Mouse (Mus musculus): ENCODE data around the gene Gm17606. TPM values are rescaled to one million over a fixed set of nuclear protein-coding genes. Genes with fewer than 3 reads are reported as not detected.
"Not testable (repeated sequence)": the region's sequence is repeated elsewhere in the genome, so short reads cannot be mapped to it uniquely, and the experiment has no call there.

Gene Gm17606
- polyA plus RNA-seq, 1 experiment from 2014 or later = not detected

- Histone ChIP-seq H3K27me3 (ENCODE audit: poor library complexity, severe bottlenecking) (no peaks in the 10 kb centered on the region), H3K4me1 (peaks cover 19% of the 10 kb centered on the region), H3K4me3 (no peak overlapping the region), H3K27ac (no peak overlapping the region), H3K36me3 (replicated peaks) (peaks cover 38% of the 10 kb centered on the region), H3K9me3 (no peaks in the 10 kb centered on the region)
- 89% methylated on average over 4 of the region's 4 CpGs for WGBS
- no peak for DNase-seq (ENCODE audit: extremely low spot score, low spot score)
These were observed 31.5 kb upstream of the Gm17606 start for GRCm38 (mm10) chr14:54609245-54609644.

DNA sequence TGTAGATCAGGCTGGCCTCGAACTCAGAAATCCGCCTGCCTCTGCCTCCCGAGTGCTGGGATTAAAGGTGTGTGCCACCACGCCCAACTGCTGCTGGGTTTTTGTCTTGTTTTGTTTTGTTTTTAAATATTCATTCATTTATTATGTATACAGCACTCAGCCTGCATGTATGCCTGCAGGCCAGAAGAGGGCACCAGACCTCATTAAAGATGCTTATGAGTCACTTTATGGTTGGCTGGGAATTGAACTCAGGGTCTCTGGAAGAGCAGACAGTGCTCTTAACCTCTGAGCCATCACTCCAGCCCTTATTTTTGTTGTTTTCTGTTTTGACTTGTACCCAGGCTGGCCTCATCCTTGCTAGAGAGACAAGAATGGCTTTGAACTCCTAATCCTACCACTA lies 30.8 kb upstream of the Gm17606 start:
- Histone ChIP-seq H3K9me3 (no peaks in the 10 kb centered on the region), H3K4me3 (no peak overlapping the region), H3K27me3 (ENCODE audit: poor library complexity, severe bottlenecking) (no peaks in the 10 kb centered on the region), H3K36me3 (replicated peaks) (peaks cover 45% of the 10 kb centered on the region), H3K27ac (no peak overlapping the region), H3K4me1 (peaks cover 12% of the 10 kb centered on the region)
- no peak for DNase-seq (ENCODE audit: extremely low spot score, low spot score)
- 80% methylated on average over 4 of the region's 4 CpGs for WGBS

DNA sequence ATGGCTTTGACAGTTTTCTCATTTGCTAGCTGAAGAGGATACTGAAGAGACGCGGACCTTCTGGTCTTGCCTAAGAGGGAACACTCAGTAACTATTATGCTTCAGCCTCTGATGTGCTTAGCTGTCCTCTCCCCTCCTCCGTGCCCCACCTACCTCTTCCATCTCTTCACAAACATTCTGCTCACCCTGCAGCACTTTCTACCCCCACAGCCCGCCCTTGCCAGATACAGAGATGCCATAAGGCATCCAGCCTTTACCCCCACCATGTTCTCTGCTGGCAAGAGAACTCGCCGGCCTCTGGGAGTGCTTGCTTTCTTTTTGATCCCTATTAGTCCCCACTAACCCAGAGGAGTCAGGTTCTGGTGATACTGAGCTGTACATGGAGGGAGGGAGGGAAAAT lies 30.1 kb upstream of the Gm17606 start:
- Histone ChIP-seq H3K27me3 (ENCODE audit: poor library complexity, severe bottlenecking) (no peaks in the 10 kb centered on the region), H3K4me3 (no peak overlapping the region), H3K9me3 (no peaks in the 10 kb centered on the region), H3K27ac (no peak overlapping the region), H3K4me1 (peaks cover 6% of the 10 kb centered on the region; the same call in 1 of the 2 replicates), H3K36me3 (replicated peaks) (peaks cover 52% of the 10 kb centered on the region)
- no peak for DNase-seq (ENCODE audit: extremely low spot score, low spot score)
- WGBS = 90% methylated on average over 6 of the region's 6 CpGs

DNA sequence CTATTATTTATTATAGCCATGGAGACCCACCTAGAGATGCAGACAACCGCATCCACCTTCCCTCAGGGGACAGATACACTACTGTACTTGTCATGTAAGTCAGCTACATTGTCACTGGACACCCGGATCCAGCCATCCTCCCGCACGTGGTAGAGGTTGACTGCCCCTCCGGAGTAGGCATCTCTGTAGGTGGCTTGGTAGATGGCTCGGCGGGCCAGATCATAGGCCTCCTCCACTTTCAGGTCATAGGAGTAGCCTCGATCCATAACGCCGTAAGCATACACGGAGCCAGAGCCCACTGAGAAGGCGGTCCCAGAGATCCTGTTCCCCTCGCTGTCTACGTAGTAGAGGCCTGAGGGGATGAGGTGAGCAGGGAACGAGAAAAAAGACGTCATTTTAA lies 26.6 kb upstream of the Gm17606 start:
- 93% methylated on average over 16 of the region's 16 CpGs for WGBS
- H3K27ac ChIP-seq; H3K27me3 ChIP-seq (ENCODE audit: poor library complexity, severe bottlenecking); H3K4me3 ChIP-seq; DNase-seq (ENCODE audit: extremely low spot score, low spot score); H3K9me3 ChIP-seq: not testable (repeated sequence)
- Histone ChIP-seq H3K36me3 (replicated peaks) (peaks cover 63% of the 10 kb centered on the region), H3K4me1 (peaks cover 13% of the 10 kb centered on the region)

DNA sequence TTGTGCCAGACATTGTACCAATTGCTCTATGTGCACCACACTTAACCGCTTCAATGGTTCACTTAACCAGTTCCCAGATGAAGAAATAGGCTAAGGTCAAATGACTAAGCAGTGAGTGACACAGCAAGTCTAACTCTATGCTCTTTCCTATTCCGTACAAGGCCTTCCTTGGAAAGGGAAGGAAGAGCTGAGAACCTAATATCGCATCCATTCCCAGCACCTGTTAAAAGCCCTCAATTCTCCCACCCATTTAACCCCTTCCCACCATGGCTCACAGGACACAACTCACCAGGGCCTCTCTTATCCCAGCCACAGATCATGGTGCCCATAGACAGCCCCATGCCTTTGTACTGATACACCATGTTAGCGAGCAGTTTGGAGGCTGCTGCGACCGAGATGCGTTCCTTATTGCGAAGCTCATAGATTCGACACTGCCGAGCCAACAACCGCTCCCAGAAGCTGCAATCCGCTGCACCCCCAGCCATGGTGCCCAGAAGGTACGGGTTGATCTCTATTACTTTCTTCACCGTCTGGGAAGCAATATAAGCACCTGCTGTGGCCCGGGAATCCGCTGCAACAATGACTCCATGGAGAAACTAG lies 24.4 kb upstream of the Gm17606 start:
- Histone ChIP-seq H3K36me3 (replicated peaks) (peaks cover 48% of the 10 kb centered on the region), H3K27ac (no peak overlapping the region), H3K4me1 (peaks cover 13% of the 10 kb centered on the region), H3K9me3 (no peaks in the 10 kb centered on the region), H3K27me3 (ENCODE audit: poor library complexity, severe bottlenecking) (no peaks in the 10 kb centered on the region), H3K4me3 (peak overlapping the region; percentile 81)
- DNase-seq (ENCODE audit: extremely low spot score, low spot score) = no peak
- 92% methylated on average over 16 of the region's 16 CpGs for WGBS

- Histone ChIP-seq H3K4me3 (peak overlapping the region; percentile 81), H3K9me3 (no peaks in the 10 kb centered on the region), H3K27ac (peak overlapping the region; percentile 94), H3K36me3 (replicated peaks) (peaks cover 39% of the 10 kb centered on the region), H3K27me3 (ENCODE audit: poor library complexity, severe bottlenecking) (no peaks in the 10 kb centered on the region), H3K4me1 (peaks cover 13% of the 10 kb centered on the region)
- WGBS = 2% methylated on average over 38 of the region's 38 CpGs
- peak; percentile 56 for DNase-seq (ENCODE audit: extremely low spot score, low spot score)
These were observed 23.4 kb upstream of the Gm17606 start for GRCm38 (mm10) chr14:54617152-54617896.

GRCm38 (mm10) chr14:54617897-54618365 lies 22.8 kb upstream of the Gm17606 start, which contains the start of gene Psmb5:
Gene Psmb5 (minus strand): TSS chr14:54618022.
- Histone ChIP-seq H3K36me3 (replicated peaks) (peaks cover 33% of the 10 kb centered on the region), H3K9me3 (no peaks in the 10 kb centered on the region), H3K27me3 (ENCODE audit: poor library complexity, severe bottlenecking) (no peaks in the 10 kb centered on the region), H3K27ac (peak within 1 kb of the TSS; percentile 94), H3K4me1 (peaks cover 13% of the 10 kb centered on the region), H3K4me3 (peak within 1 kb of the TSS; percentile 81)
- DNase-seq (ENCODE audit: extremely low spot score, low spot score) = peak; percentile 90
- WGBS = under 1% methylated on average over 25 of the region's 25 CpGs

- no peaks in the 10 kb centered on the region for H3K27me3 ChIP-seq (ENCODE audit: poor library complexity, severe bottlenecking)
- peaks cover 23% of the 10 kb centered on the region for H3K4me1 ChIP-seq
- no peak for DNase-seq (ENCODE audit: extremely low spot score, low spot score)
- H3K27ac ChIP-seq = no peak within 1 kb of the TSS
- no peak within 1 kb of the TSS for H3K4me3 ChIP-seq
- H3K9me3 ChIP-seq = no peaks in the 10 kb centered on the region
- H3K36me3 ChIP-seq (replicated peaks) = peaks cover 6% of the 10 kb centered on the region
- 96% methylated on average over 1 of the region's 1 CpGs for WGBS
These were observed 19.6 kb upstream of the Gm17606 start, which contains the start of gene Psmb11 for GRCm38 (mm10) chr14:54621133-54621532. Gene Psmb11 (plus strand): TSS chr14:54621433.

GRCm38 (mm10) chr14:54623334-54623733 lies 17.4 kb upstream of the Gm17606 start:
- Histone ChIP-seq H3K9me3 (no peaks in the 10 kb centered on the region), H3K4me1 (peaks cover 11% of the 10 kb centered on the region; the same call in 1 of the 2 replicates), H3K4me3 (no peak overlapping the region), H3K27ac (no peak overlapping the region), H3K36me3 (replicated peaks) (no peaks in the 10 kb centered on the region), H3K27me3 (ENCODE audit: poor library complexity, severe bottlenecking) (no peaks in the 10 kb centered on the region)
- WGBS = 90% methylated on average over 6 of the region's 6 CpGs
- DNase-seq (ENCODE audit: extremely low spot score, low spot score) = no peak

GRCm38 (mm10) chr14:54624976-54625375 lies 15.8 kb upstream of the Gm17606 start:
- H3K4me1 ChIP-seq = peaks cover 11% of the 10 kb centered on the region; the same call in 1 of the 2 replicates
- H3K4me3 ChIP-seq = no peak overlapping the region
- H3K27ac ChIP-seq = peak overlapping the region; percentile 6; the same call in 1 of the 2 replicates
- H3K36me3 ChIP-seq (replicated peaks) = peaks cover 8% of the 10 kb centered on the region
- WGBS = 69% methylated on average over 10 of the region's 10 CpGs
- H3K9me3 ChIP-seq = no peaks in the 10 kb centered on the region
- DNase-seq (ENCODE audit: extremely low spot score, low spot score) = no peak
- H3K27me3 ChIP-seq (ENCODE audit: poor library complexity, severe bottlenecking) = no peaks in the 10 kb centered on the region

DNA sequence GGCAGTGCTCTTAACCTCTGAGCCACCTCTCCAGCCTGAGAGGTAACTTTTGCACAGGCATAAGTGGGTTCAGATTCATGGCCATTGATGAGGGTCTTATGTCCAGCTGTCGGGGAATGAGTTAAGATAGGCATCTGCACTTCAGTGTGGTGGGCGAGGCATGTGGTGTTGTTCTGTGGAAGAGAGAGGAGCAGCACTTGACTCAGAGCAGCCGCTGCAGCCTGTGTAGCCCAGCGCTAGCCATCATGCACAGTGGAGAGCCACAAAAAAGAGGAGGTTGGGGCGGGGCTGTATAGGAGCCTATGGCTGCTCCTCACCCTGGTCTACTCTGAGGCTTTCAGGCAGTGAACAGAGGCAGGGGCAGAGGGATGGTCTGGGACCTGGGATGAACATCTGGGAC lies 12.6 kb upstream of the Gm17606 start:
- DNase-seq (ENCODE audit: extremely low spot score, low spot score) = no peak
- Histone ChIP-seq H3K36me3 (replicated peaks) (peaks cover 39% of the 10 kb centered on the region), H3K9me3 (no peaks in the 10 kb centered on the region), H3K27ac (no peak overlapping the region), H3K27me3 (ENCODE audit: poor library complexity, severe bottlenecking) (no peaks in the 10 kb centered on the region), H3K4me3 (no peak overlapping the region), H3K4me1 (peaks cover 11% of the 10 kb centered on the region; the same call in 1 of the 2 replicates)
- 76% methylated on average over 5 of the region's 5 CpGs for WGBS

GRCm38 (mm10) chr14:54629797-54630196 lies 11.0 kb upstream of the Gm17606 start:
- 93% methylated on average over 2 of the region's 2 CpGs for WGBS
- DNase-seq (ENCODE audit: extremely low spot score, low spot score) = no peak
- H3K27me3 ChIP-seq (ENCODE audit: poor library complexity, severe bottlenecking) = no peaks in the 10 kb centered on the region
- peaks cover 56% of the 10 kb centered on the region for H3K36me3 ChIP-seq (replicated peaks)
- H3K27ac ChIP-seq = no peak overlapping the region
- no peak overlapping the region for H3K4me3 ChIP-seq
- no peaks in the 10 kb centered on the region for H3K9me3 ChIP-seq
- H3K4me1 ChIP-seq = peaks cover 6% of the 10 kb centered on the region; the same call in 1 of the 2 replicates

All from forebrain, embryonic 10.5 days (tissue).